Mouse (Mus musculus) heart, postnatal 0 days (tissue): ENCODE data around the gene Rgs6.

ENCODE experiments used
- CTCF ChIP-seq: IDR thresholded peaks from 2 replicates; pipeline ENCODE4 v1.5.1; 2016; ENCODE audit warnings: antibody characterized with exemption, control low read depth, low read depth
- EP300 ChIP-seq: IDR thresholded peaks from 2 replicates; pipeline ENCODE4 v1.6.1; 2016; ENCODE audit warnings: antibody characterized with exemption, low read depth

DNA sequence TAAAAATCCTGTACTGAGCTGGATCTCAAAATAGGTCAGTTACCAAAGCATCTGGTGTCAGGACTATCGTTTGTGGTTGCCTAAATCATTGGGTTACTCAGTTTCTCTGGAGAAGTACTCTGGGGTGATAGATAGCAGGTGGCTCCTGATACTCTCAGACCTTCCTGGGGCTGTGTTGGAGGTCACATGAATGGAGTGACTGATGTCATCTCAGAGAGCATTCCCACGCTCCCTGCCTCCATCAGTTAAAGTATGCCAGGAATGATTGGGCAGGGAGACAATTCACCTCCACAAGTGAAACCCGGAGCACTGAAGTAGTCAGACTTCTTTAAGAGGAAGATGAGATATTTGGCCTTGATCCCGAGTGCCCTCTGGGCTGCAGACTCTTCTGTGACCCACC is 15.9 kb downstream of the Rgs6 start:
- TF ChIP-seq CTCF (no peak), EP300 (no peak)
